Comparison of ENCODE assay signal across 1 mouse cellular context in genomic region chr10:93589281-93589848, GRCm38 (mm10).
A peak's percentile ranks its signal among the peaks of the same experiment; 100 is the strongest.
TF ChIP-seq lines count a peak whose summit lies in the region.

Gene Snrpf, minus strand, starts transcription at chr10:93589706.

TF ChIP-seq in CH12.LX, 34 proteins besides CTCF, POLR2A, EP300 and RAD21 (continued from another document):
- TF ChIP-seq POLR2AphosphoS2 (IDR thresholded peaks at IDR 0.05; ENCODE audit: low read depth, low read length) (no peak), SMC3 (IDR thresholded peaks at IDR 0.05; ENCODE audit: low read depth, low read length) (no peak), KAT2A (IDR thresholded peaks at IDR 0.05; ENCODE audit: insufficient replicate concordance, low read length) (peak; percentile 96; the same call in 1 of the 2 replicates), UBTF (IDR thresholded peaks at IDR 0.05; ENCODE audit: low read depth, low read length) (no peak), MAFK (IDR thresholded peaks at IDR 0.05; ENCODE audit: insufficient replicate concordance, low read length) (no peak), ELF1 (IDR thresholded peaks at IDR 0.05; ENCODE audit: low read depth, low read length) (no peak; the same call in 1 of the 2 replicates), JUN (IDR thresholded peaks at IDR 0.05; ENCODE audit: insufficient read depth, low read depth, low read length) (no peak), E2F4 (IDR thresholded peaks at IDR 0.05; ENCODE audit: insufficient replicate concordance, low read depth, low read length) (0 out of 2 replicates have a peak, but pooled peaks have one; percentile 24), MXI1 (IDR thresholded peaks at IDR 0.05; ENCODE audit: low read depth, low read length) (peak; percentile 95), ZMIZ1 (IDR thresholded peaks at IDR 0.05; ENCODE audit: low read depth, low read length) (peak; percentile 51; the same call in 1 of the 2 replicates), MYC (IDR thresholded peaks at IDR 0.05; ENCODE audit: low read depth, low read length) (peak; percentile 93)
